Mouse (Mus musculus): Measurements from ENCODE around the gene Specc1.

Gene Specc1

GRCm38 (mm10) chr11:62213384-62213989, 256.9 kb downstream of the Specc1 start:
- in situ Hi-C loops (cut with MboI; ENCODE audit: unreplicated experiment in 2 of 2): no loop called here

- in situ Hi-C loops (cut with MboI; ENCODE audit: unreplicated experiment in 2 of 2): no loop called here
Observed at GRCm38 (mm10) chr11:62215107-62215506, 258.5 kb downstream of the Specc1 start.

GRCm38 (mm10) chr11:62217751-62218150, 261.2 kb downstream of the Specc1 start:
- in situ Hi-C loops (cut with MboI; ENCODE audit: unreplicated experiment in 2 of 2): no loop called here

- in situ Hi-C loops (cut with MboI; ENCODE audit: unreplicated experiment in 2 of 2): no loop called here
Observed at GRCm38 (mm10) chr11:62220756-62221510, 264.4 kb downstream of the Specc1 start.

- in situ Hi-C loops (cut with MboI; ENCODE audit: unreplicated experiment in 2 of 2): no loop called here
Observed at GRCm38 (mm10) chr11:62223416-62223815, 266.9 kb downstream of the Specc1 start.

GRCm38 (mm10) chr11:62223962-62224361, 267.4 kb downstream of the Specc1 start:
- in situ Hi-C loops (cut with MboI; ENCODE audit: unreplicated experiment in 2 of 2): no loop called here

GRCm38 (mm10) chr11:62224797-62225196, 268.2 kb downstream of the Specc1 start:
- in situ Hi-C loops (cut with MboI; ENCODE audit: unreplicated experiment in 2 of 2): no loop called here

- in situ Hi-C loops (cut with MboI; ENCODE audit: unreplicated experiment in 2 of 2): no loop called here
Observed at GRCm38 (mm10) chr11:62240631-62241261, 284.2 kb downstream of the Specc1 start.

- in situ Hi-C loops (cut with MboI; ENCODE audit: unreplicated experiment in 2 of 2): no loop called here
Observed at GRCm38 (mm10) chr11:62243871-62244270, 287.3 kb downstream of the Specc1 start.

- in situ Hi-C loops (cut with MboI; ENCODE audit: unreplicated experiment in 2 of 2): no loop called here
Observed at GRCm38 (mm10) chr11:62244471-62244870, 287.9 kb downstream of the Specc1 start.

- in situ Hi-C loops (cut with MboI; ENCODE audit: unreplicated experiment in 2 of 2): no loop called here
Observed at GRCm38 (mm10) chr11:62247759-62248400, 291.3 kb downstream of the Specc1 start.

- in situ Hi-C loops (cut with MboI; ENCODE audit: unreplicated experiment in 2 of 2): no loop called here
Observed at GRCm38 (mm10) chr11:62248401-62249244, 292.1 kb downstream of the Specc1 start, which contains the start of gene Adora2b. Gene Adora2b (plus strand): TSS chr11:62248984.

- in situ Hi-C loops (cut with MboI; ENCODE audit: unreplicated experiment in 2 of 2): no loop called here
Observed at GRCm38 (mm10) chr11:62249266-62250037, 292.9 kb downstream of the Specc1 start.

- in situ Hi-C loops (cut with MboI; ENCODE audit: unreplicated experiment in 2 of 2): no loop called here
Observed at GRCm38 (mm10) chr11:62251047-62251446, 294.5 kb downstream of the Specc1 start.

GRCm38 (mm10) chr11:62253380-62253779, 296.8 kb downstream of the Specc1 start:
- in situ Hi-C loops (cut with MboI; ENCODE audit: unreplicated experiment in 2 of 2): no loop called here

GRCm38 (mm10) chr11:62259214-62259613, 302.7 kb downstream of the Specc1 start:
- in situ Hi-C loops (cut with MboI; ENCODE audit: unreplicated experiment in 2 of 2): no loop called here

- in situ Hi-C loops (cut with MboI; ENCODE audit: unreplicated experiment in 2 of 2): no loop called here
Observed at GRCm38 (mm10) chr11:62263599-62263998, 307.0 kb downstream of the Specc1 start.

GRCm38 (mm10) chr11:62264018-62264417, 307.5 kb downstream of the Specc1 start:
- in situ Hi-C loops (cut with MboI; ENCODE audit: unreplicated experiment in 2 of 2): no loop called here

- in situ Hi-C loops (cut with MboI; ENCODE audit: unreplicated experiment in 2 of 2): no loop called here
Observed at GRCm38 (mm10) chr11:62265642-62266041, 309.1 kb downstream of the Specc1 start.
